Mouse (Mus musculus): ENCODE results near the gene Aqp7. TPM values are rescaled to one million over a fixed set of nuclear protein-coding genes. Genes with fewer than 3 reads are reported as not detected.
A peak's percentile ranks its signal among the peaks of the same experiment; 100 is the strongest.

Gene Aqp7
- total RNA-seq, 2 experiments from 2014 or later = 8.2 to 10.5 TPM

- no peak for DNase-seq (ENCODE audit: low spot score in 2 of 2)
These were observed 16.1 kb upstream of the Aqp7 start for GRCm38 (mm10) chr4:41063894-41064673.

- no peak for DNase-seq (ENCODE audit: low spot score in 2 of 2)
These were observed 15.4 kb upstream of the Aqp7 start for GRCm38 (mm10) chr4:41063351-41063750.

GRCm38 (mm10) chr4:41057361-41057760, 9.4 kb upstream of the Aqp7 start:
- no peak for DNase-seq (ENCODE audit: low spot score in 2 of 2)

GRCm38 (mm10) chr4:41056742-41057332, 8.9 kb upstream of the Aqp7 start:
- DNase-seq (ENCODE audit: low spot score in 2 of 2) = no peak

GRCm38 (mm10) chr4:41056253-41056652, 8.3 kb upstream of the Aqp7 start:
- DNase-seq (ENCODE audit: low spot score in 2 of 2) = no peak

- DNase-seq (ENCODE audit: low spot score in 2 of 2) = no peak
These were observed 7.2 kb upstream of the Aqp7 start for GRCm38 (mm10) chr4:41055111-41055510.

- DNase-seq (ENCODE audit: low spot score in 2 of 2) = no peak
These were observed 3.8 kb upstream of the Aqp7 start for GRCm38 (mm10) chr4:41051781-41052180.

- peak; percentile 69 to 89 for DNase-seq (ENCODE audit: low spot score in 2 of 2)
These were observed 3.1 kb upstream of the Aqp7 start for GRCm38 (mm10) chr4:41050726-41051675.

- no peak for DNase-seq (ENCODE audit: low spot score in 2 of 2)
These were observed 987 bp upstream of the Aqp7 start for GRCm38 (mm10) chr4:41048926-41049325.

- no peak for DNase-seq (ENCODE audit: low spot score in 2 of 2)
These were observed 1.6 kb downstream of the Aqp7 start for GRCm38 (mm10) chr4:41046254-41046795.

- DNase-seq (ENCODE audit: low spot score in 2 of 2) = no peak
These were observed 2.7 kb downstream of the Aqp7 start for GRCm38 (mm10) chr4:41045288-41045687.

GRCm38 (mm10) chr4:41043961-41044360, 4.0 kb downstream of the Aqp7 start:
- no peak for DNase-seq (ENCODE audit: low spot score in 2 of 2)

- DNase-seq (ENCODE audit: low spot score in 2 of 2) = no peak
These were observed 5.1 kb downstream of the Aqp7 start for GRCm38 (mm10) chr4:41042880-41043279.

GRCm38 (mm10) chr4:41040983-41041382, 7.0 kb downstream of the Aqp7 start:
- DNase-seq (ENCODE audit: low spot score in 2 of 2) = peak in 1 of 2 experiments; percentile 28

GRCm38 (mm10) chr4:41037942-41038341, 10.0 kb downstream of the Aqp7 start:
- no peak for DNase-seq (ENCODE audit: low spot score in 2 of 2)

- peak in 1 of 2 experiments; percentile 47 for DNase-seq (ENCODE audit: low spot score in 2 of 2)
These were observed 16.7 kb downstream of the Aqp7 start for GRCm38 (mm10) chr4:41031242-41031641.

GRCm38 (mm10) chr4:41029372-41029771, 18.6 kb downstream of the Aqp7 start:
- no peak for DNase-seq (ENCODE audit: low spot score in 2 of 2)

GRCm38 (mm10) chr4:41028272-41028671, 19.7 kb downstream of the Aqp7 start:
- no peak for DNase-seq (ENCODE audit: low spot score in 2 of 2)

- DNase-seq (ENCODE audit: low spot score in 2 of 2) = no peak
These were observed 20.1 kb downstream of the Aqp7 start for GRCm38 (mm10) chr4:41027872-41028271.

GRCm38 (mm10) chr4:41026086-41026787, 21.7 kb downstream of the Aqp7 start:
- no peak for DNase-seq (ENCODE audit: low spot score in 2 of 2)

- DNase-seq (ENCODE audit: low spot score in 2 of 2) = no peak
These were observed 26.8 kb downstream of the Aqp7 start for GRCm38 (mm10) chr4:41021094-41021493.
